Comparison of ENCODE assay signal across 34 mouse cellular contexts in genomic region chr3:155105957-155106356, GRCm38 (mm10). TPM values are rescaled to one million over a fixed set of nuclear protein-coding genes. Genes with fewer than 3 reads are reported as not detected.
A peak's percentile ranks its signal among the peaks of the same experiment; 100 is the strongest.
DNase-seq lines count a peak whose midpoint lies in the region; ATAC-seq lines count a peak whose summit lies in the region.
"Had no signal": no experiment of that assay in that cellular context is flagged by ENCODE, and none has a peak within 500 bp of the region (broad histone marks: within the 10 kb centered on the region; RNA-seq: fewer than 3 reads in every experiment).

No protein-coding gene starts in this region.

- no peaks in the 10 kb centered on the region for H3K36me3 ChIP-seq in lung, embryonic 15.5 days
- no peaks in the 10 kb centered on the region for H3K36me3 ChIP-seq in midbrain, embryonic 13.5 days
- no peaks in the 10 kb centered on the region for H3K36me3 ChIP-seq in midbrain, embryonic 14.5 days (ENCODE audit: control insufficient read depth, insufficient read depth, low read length)
- no peaks in the 10 kb centered on the region for H3K36me3 ChIP-seq in stomach, embryonic 14.5 days (ENCODE audit: control insufficient read depth, insufficient read depth, low read length)
- H3K36me3 ChIP-seq: embryonic facial prominence, embryonic 12.5 days; forebrain, embryonic 10.5 days; forebrain, embryonic 15.5 days; limb, embryonic 10.5 days; limb, embryonic 15.5 days; liver, embryonic 13.5 days; midbrain, embryonic 15.5 days had no signal

- H3K4me1 ChIP-seq in lung, embryonic 15.5 days: no peaks in the 10 kb centered on the region
- H3K4me1 ChIP-seq in midbrain, embryonic 13.5 days (replicated peaks): no peaks in the 10 kb centered on the region
- no peaks in the 10 kb centered on the region for H3K4me1 ChIP-seq in midbrain, embryonic 14.5 days (ENCODE audit: control insufficient read depth, insufficient read depth, low read length)
- no peaks in the 10 kb centered on the region for H3K4me1 ChIP-seq in stomach, embryonic 14.5 days (ENCODE audit: control insufficient read depth, insufficient read depth, low read length)
- H3K4me1 ChIP-seq: embryonic facial prominence, embryonic 12.5 days; forebrain, embryonic 10.5 days; forebrain, embryonic 15.5 days; limb, embryonic 10.5 days; limb, embryonic 15.5 days; liver, embryonic 13.5 days; midbrain, embryonic 15.5 days had no signal

- 48% methylated on average over 1 of the region's 1 CpGs for WGBS in lung, embryonic 15.5 days
- 69% methylated on average over 1 of the region's 1 CpGs for WGBS in midbrain, embryonic 13.5 days
- WGBS in midbrain, embryonic 14.5 days: 58% methylated on average over 1 of the region's 1 CpGs
- 53% methylated on average over 1 of the region's 1 CpGs for WGBS in stomach, embryonic 14.5 days

- H3K4me2 ChIP-seq in lung, embryonic 15.5 days: no peak overlapping the region
- H3K4me2 ChIP-seq in midbrain, embryonic 13.5 days (replicated peaks): no peak overlapping the region
- H3K4me2 ChIP-seq in midbrain, embryonic 14.5 days (ENCODE audit: low read length): no peak overlapping the region
- H3K4me2 ChIP-seq in stomach, embryonic 14.5 days (replicated peaks; ENCODE audit: low read depth, low read length): no peak overlapping the region
- H3K4me2 ChIP-seq: embryonic facial prominence, embryonic 12.5 days; forebrain, embryonic 15.5 days; heart, embryonic 11.5 days; hindbrain, embryonic 14.5 days; limb, embryonic 15.5 days; liver, embryonic 13.5 days; midbrain, embryonic 15.5 days had no signal

- no peak overlapping the region for H3K4me3 ChIP-seq in lung, embryonic 15.5 days
- no peak overlapping the region for H3K4me3 ChIP-seq in midbrain, embryonic 13.5 days (replicated peaks)
- no peak overlapping the region for H3K4me3 ChIP-seq in midbrain, embryonic 14.5 days (replicated peaks; ENCODE audit: low read depth, low read length)
- H3K4me3 ChIP-seq in stomach, embryonic 14.5 days (ENCODE audit: low read depth, low read length): no peak overlapping the region
- H3K4me3 ChIP-seq: embryonic facial prominence, embryonic 12.5 days; forebrain, embryonic 10.5 days; forebrain, embryonic 15.5 days; gastrocnemius, adult 2 months; limb, embryonic 10.5 days; limb, embryonic 15.5 days; liver, embryonic 13.5 days; midbrain, embryonic 15.5 days had no signal

- H3K27me3 ChIP-seq in lung, embryonic 15.5 days: no peaks in the 10 kb centered on the region
- H3K27me3 ChIP-seq in midbrain, embryonic 13.5 days: no peaks in the 10 kb centered on the region
- no peaks in the 10 kb centered on the region for H3K27me3 ChIP-seq in midbrain, embryonic 14.5 days (ENCODE audit: control insufficient read depth, insufficient read depth, low read length)
- no peaks in the 10 kb centered on the region for H3K27me3 ChIP-seq in stomach, embryonic 14.5 days (ENCODE audit: control insufficient read depth, insufficient read depth, low read length)
- H3K27me3 ChIP-seq: embryonic facial prominence, embryonic 12.5 days; forebrain, embryonic 15.5 days; limb, embryonic 15.5 days; liver, embryonic 13.5 days; midbrain, embryonic 15.5 days had no signal

- no peak overlapping the region for H3K9ac ChIP-seq in lung, embryonic 15.5 days
- H3K9ac ChIP-seq in midbrain, embryonic 13.5 days (replicated peaks): no peak overlapping the region
- H3K9ac ChIP-seq in midbrain, embryonic 14.5 days (replicated peaks; ENCODE audit: low read length): no peak overlapping the region
- H3K9ac ChIP-seq in stomach, embryonic 14.5 days (replicated peaks; ENCODE audit: low read depth, low read length): no peak overlapping the region
- H3K9ac ChIP-seq: embryonic facial prominence, embryonic 12.5 days; forebrain, embryonic 15.5 days; hindbrain, embryonic 14.5 days; limb, embryonic 15.5 days; liver, embryonic 13.5 days; midbrain, embryonic 15.5 days had no signal

- no peak overlapping the region for H3K27ac ChIP-seq in lung, embryonic 15.5 days
- H3K27ac ChIP-seq in midbrain, embryonic 13.5 days: no peak overlapping the region
- no peak overlapping the region for H3K27ac ChIP-seq in midbrain, embryonic 14.5 days (replicated peaks; ENCODE audit: low read depth, low read length)
- H3K27ac ChIP-seq in stomach, embryonic 14.5 days (ENCODE audit: low read length): no peak overlapping the region
- H3K27ac ChIP-seq: embryonic facial prominence, embryonic 12.5 days; forebrain, embryonic 10.5 days; forebrain, embryonic 15.5 days; gastrocnemius, adult 2 months; hindbrain, embryonic 14.5 days; kidney, postnatal 0 days; limb, embryonic 10.5 days; limb, embryonic 15.5 days; liver, embryonic 13.5 days; midbrain, embryonic 15.5 days had no signal

- no peaks in the 10 kb centered on the region for H3K9me3 ChIP-seq in lung, embryonic 15.5 days
- H3K9me3 ChIP-seq in midbrain, embryonic 13.5 days: no peaks in the 10 kb centered on the region
- no peaks in the 10 kb centered on the region for H3K9me3 ChIP-seq in midbrain, embryonic 14.5 days (ENCODE audit: control insufficient read depth, low read length)
- H3K9me3 ChIP-seq in stomach, embryonic 14.5 days (ENCODE audit: control insufficient read depth, low read depth, low read length): no peaks in the 10 kb centered on the region
- H3K9me3 ChIP-seq: embryonic facial prominence, embryonic 12.5 days; forebrain, embryonic 10.5 days; forebrain, embryonic 15.5 days; limb, embryonic 10.5 days; limb, embryonic 15.5 days; liver, embryonic 13.5 days; midbrain, embryonic 15.5 days had no signal

- ATAC-seq in lung, embryonic 15.5 days (ENCODE audit: borderline replicate concordance, extremely low read depth, low FRiP score, low TSS enrichment): peak; percentile 59
- peak; percentile 48; the same call in 1 of the 2 replicates for ATAC-seq in midbrain, embryonic 13.5 days
- no peak for ATAC-seq in midbrain, embryonic 14.5 days (ENCODE audit: low FRiP score, low TSS enrichment)
- ATAC-seq in stomach, embryonic 14.5 days (ENCODE audit: insufficient number of reproducible peaks, insufficient read depth, low FRiP score, low read depth): peak; percentile 53; the same call in 1 of the 2 replicates
- ATAC-seq in activated CD4-positive, CD25-positive, alpha-beta regulatory T cell, adult 4 months: no peak
- ATAC-seq: forebrain, embryonic 15.5 days; inflammation-experienced regulatory T-cells, adult 6 months; midbrain, embryonic 15.5 days had no signal

- no peak for DNase-seq in lung, postnatal 10 days
- no peak for DNase-seq in midbrain, embryonic 14.5 days
- DNase-seq in frontal cortex, adult 2 months (ENCODE audit: extremely low spot score in 1 of 2, low spot score in 1 of 2): no peak
- DNase-seq: adrenal gland, postnatal 10 days; B cell, adult 2 months; cerebellum, adult 11 months; cerebellum, adult 9-11 months; embryo, embryonic 11 days; gastrocnemius, adult 2 months; gastrocnemius, postnatal 36 days; heart, adult 18-20 months; heart, postnatal 4 days; kidney, adult 2 months; layer of hippocampus, adult 9-11 months; liver, embryonic 13.5 days; lung, adult 18-20 months; right cerebral cortex, postnatal 25 days; thymus, postnatal 14 days had no signal

RNA-seq across cellular contexts. Expression of gene Lrriq3, which starts 12.7 kb away (rescaled TPM):
- polyA plus RNA-seq in lung, embryonic 15.5 days (2015; fragmentation: Nextera tagmentation; extraction: Ambion mirVana): 1.1 TPM in 2 replicates
- 1.1 and 1.6 TPM in 2 replicates for polyA plus RNA-seq in midbrain, embryonic 13.5 days (2015; fragmentation: Nextera tagmentation; extraction: Ambion mirVana)
- 0.98 and 1.6 TPM in 2 replicates for polyA plus RNA-seq in midbrain, embryonic 14.5 days (2014; fragmentation: Nextera tagmentation; extraction: Ambion mirVana)
- 0.64 and 1.5 TPM in 2 replicates for polyA plus RNA-seq in stomach, embryonic 14.5 days (2014; fragmentation: Nextera tagmentation; extraction: Ambion mirVana)
- not detected for polyA plus RNA-seq in activated CD4-positive, CD25-positive, alpha-beta regulatory T cell, adult 4 months (2017; shearing (Covaris generic))
- 0.29 and 0.48 TPM in 2 replicates for polyA plus RNA-seq in frontal cortex, adult 2 months (2012; rRNA removed)
- polyA plus RNA-seq: large intestine, adult 2 months had no signal

RNA-seq across cellular contexts. Expression of gene Fpgt, which starts 12.8 kb away (rescaled TPM):
- polyA plus RNA-seq in lung, embryonic 15.5 days (2015; fragmentation: Nextera tagmentation; extraction: Ambion mirVana): 12.3 and 15.3 TPM in 2 replicates
- 20.0 and 22.2 TPM in 2 replicates for polyA plus RNA-seq in midbrain, embryonic 13.5 days (2015; fragmentation: Nextera tagmentation; extraction: Ambion mirVana)
- 20.2 and 27.4 TPM in 2 replicates for polyA plus RNA-seq in midbrain, embryonic 14.5 days (2014; fragmentation: Nextera tagmentation; extraction: Ambion mirVana)
- 15.3 and 19.8 TPM in 2 replicates for polyA plus RNA-seq in stomach, embryonic 14.5 days (2014; fragmentation: Nextera tagmentation; extraction: Ambion mirVana)
- 10 to 100 TPM; 21.6 to 26.4 TPM for polyA plus RNA-seq in activated CD4-positive, CD25-positive, alpha-beta regulatory T cell, adult 4 months (2017; shearing (Covaris generic))
- 21.2 and 24.1 TPM in 2 replicates for polyA plus RNA-seq in frontal cortex, adult 2 months (2012; rRNA removed)

RNA-seq across cellular contexts. Expression of gene Tnni3k, which starts 50.8 kb away (rescaled TPM):
- 0.96 and 1.0 TPM in 2 replicates for polyA plus RNA-seq in lung, embryonic 15.5 days (2015; fragmentation: Nextera tagmentation; extraction: Ambion mirVana)
- 0.08 TPM in 1 of 2 replicates, not detected in the other for polyA plus RNA-seq in midbrain, embryonic 13.5 days (2015; fragmentation: Nextera tagmentation; extraction: Ambion mirVana)
- polyA plus RNA-seq in midbrain, embryonic 14.5 days (2014; fragmentation: Nextera tagmentation; extraction: Ambion mirVana): 0.13 TPM in 1 of 2 replicates, not detected in the other
- polyA plus RNA-seq in stomach, embryonic 14.5 days (2014; fragmentation: Nextera tagmentation; extraction: Ambion mirVana): not detected in 2 replicates
- not detected for polyA plus RNA-seq in activated CD4-positive, CD25-positive, alpha-beta regulatory T cell, adult 4 months (2017; shearing (Covaris generic))
- 0.19 and 0.32 TPM in 2 replicates for polyA plus RNA-seq in frontal cortex, adult 2 months (2012; rRNA removed)
- polyA plus RNA-seq: forebrain, embryonic 10.5 days; inflammation-experienced regulatory T-cells, adult 6 months; kidney, postnatal 0 days; limb, embryonic 10.5 days; liver, embryonic 13.5 days; neural tube, embryonic 11.5 days had no signal

Comparison
In these comparisons a context has a peak if more than half of its experiments do, and no peak if none do; other contexts are left out.
1. ATAC-seq: peak in lung, embryonic 15.5 days (single experiment), midbrain, embryonic 13.5 days (single experiment) and stomach, embryonic 14.5 days (single experiment); none in midbrain, embryonic 14.5 days (single experiment) and activated CD4-positive, CD25-positive, alpha-beta regulatory T cell, adult 4 months (single experiment).